Mouse (Mus musculus) E14TG2a.4 (cell line): ENCODE measurements around the gene Btbd10.

ENCODE experiments used
- CTCF ChIP-seq: conservative IDR thresholded peaks from 2 replicates; pipeline ENCODE4 v1.5.1; 2014; ENCODE audit warnings: low read length
- POU5F1 ChIP-seq: IDR thresholded peaks from 2 replicates; pipeline ENCODE4 v1.6.1; 2014; ENCODE audit warnings: low read length, borderline replicate concordance

DNA sequence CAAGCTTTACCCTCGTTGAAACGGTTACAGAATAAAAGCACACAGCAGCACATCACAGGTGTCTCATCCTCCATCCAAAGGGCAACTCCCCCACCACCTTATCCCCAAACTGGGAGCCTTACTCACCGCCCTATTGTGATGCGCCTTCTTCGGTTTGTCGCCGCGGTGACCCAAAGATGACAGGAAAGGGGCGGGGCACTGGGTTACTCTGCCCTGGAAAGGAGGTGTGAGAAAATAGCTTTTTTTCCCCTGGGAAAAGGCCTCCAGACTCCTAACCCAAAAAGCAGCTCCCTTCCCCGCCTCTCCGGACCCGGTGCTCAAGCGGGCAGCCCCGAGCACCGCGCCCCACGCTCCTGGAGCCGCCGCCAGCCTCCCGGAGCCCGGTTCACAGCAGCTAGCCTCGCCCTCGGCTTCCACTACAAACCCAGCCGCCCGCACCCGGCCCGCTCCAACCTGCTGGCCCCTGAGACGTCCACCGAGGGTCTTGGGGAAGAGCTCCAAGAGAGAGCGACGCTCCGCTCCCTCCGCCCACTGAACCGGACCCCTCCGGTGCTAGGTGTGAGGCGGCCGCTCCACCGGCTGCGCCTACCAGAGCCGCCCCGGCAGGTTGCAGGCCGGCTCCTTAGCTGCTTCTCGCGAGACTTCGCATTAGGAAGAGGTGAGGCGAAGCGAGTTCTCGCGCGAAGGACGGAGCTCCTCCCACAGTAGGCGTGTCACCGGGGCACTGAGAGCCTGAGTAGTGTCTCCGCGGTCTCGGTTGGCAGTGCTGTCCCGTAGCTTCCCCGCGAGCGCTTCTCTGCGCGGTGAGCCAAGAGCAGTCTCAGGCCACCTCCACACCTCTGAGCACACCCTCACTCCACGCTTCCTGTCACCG is at the start of gene Btbd10:
- TF ChIP-seq CTCF (no peak), POU5F1 (no peak)
